Mouse (Mus musculus) liver, adult (tissue): Measurements from ENCODE around the gene Slit2.

Experiments
- GATA4 ChIP-seq: IDR thresholded peaks from 2 replicates; pipeline ENCODE4 v1.6.1; 2014; ENCODE audit warnings: mild to moderate bottlenecking, low read length; ENCODE audit not compliant: insufficient replicate concordance

Gene Slit2

DNA sequence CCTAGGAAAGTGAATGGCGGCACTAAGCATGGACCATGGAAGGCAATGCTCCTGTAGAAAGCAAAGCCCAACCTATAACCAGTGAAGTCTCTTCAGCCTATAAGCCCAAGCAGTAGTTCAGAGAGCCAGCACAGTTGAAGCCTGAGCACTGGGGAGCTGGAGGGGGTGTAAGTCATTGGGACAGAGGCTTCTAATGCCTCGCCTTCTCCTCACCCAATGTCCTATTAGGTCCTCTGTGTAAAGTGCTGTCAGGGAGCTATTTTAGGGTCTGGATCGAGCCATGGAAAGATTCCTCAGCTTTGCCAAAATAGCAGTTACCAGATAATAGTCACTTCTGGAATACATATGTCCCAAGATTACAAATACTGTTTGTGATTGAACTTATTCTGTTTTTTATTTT, 318.2 kb downstream of the Slit2 start:
- TF ChIP-seq GATA4: no peak

DNA sequence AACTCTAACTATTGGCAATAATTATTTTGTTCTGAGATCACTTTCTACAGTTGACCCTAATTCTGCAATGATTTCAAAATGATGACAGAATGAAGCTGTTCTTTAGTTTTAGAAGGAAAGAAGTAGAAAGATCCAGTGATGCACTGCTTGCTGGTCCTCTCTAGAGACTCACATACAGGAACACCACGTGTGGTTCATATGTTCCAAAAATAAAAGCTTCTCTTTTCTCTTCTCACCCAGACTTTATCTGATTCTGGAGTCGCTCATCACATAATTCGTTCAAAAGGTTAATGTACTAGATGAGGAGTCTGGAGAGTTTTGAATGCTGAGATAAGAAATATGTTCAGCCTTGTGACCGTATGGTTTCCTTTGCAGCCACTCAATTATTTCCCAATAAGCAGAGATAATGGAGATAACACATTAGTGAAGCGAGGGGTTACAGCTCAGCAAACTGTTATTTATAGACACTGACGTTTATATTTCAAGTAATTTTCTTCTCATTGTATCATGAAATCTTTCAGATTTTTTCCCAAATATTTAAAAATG, 332.2 kb downstream of the Slit2 start:
- no peak for TF ChIP-seq GATA4

DNA sequence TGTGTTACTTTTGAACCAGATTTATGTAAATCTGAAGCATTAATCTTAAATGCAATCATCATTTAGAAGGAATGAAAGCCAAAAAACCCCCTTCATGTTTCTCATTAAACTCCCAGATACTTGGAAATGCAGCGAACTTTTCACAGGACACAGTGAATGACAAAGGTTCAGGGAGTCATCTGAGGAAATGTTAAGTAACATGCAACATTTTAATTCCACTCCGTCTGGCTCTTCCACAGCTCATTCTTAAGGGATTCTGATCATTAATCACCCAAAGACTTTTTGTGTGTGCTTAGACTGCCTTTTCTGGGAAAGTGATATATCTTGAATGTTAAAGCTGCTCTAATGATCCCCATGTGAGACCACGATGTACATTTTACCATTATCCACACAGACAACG, 337.7 kb downstream of the Slit2 start:
- TF ChIP-seq GATA4: no peak

DNA sequence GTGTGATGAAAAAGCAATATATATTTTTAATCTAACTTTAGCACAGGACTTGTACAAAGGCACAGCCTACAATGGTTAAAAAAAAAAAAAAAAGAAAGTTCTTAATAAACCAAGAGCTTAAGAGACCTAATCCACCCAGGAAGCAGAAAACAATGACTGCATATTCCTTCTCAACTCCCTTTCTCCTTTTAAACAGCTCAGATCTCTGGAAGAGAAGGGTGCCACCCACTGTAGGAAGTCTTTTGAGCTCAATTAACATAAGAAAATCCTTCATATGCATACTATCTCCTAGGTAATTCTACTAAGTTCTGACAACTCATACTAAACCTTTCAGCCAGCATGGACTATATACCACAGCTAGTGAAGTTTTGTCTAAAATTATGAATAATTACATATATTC, 343.3 kb downstream of the Slit2 start:
- TF ChIP-seq GATA4: no peak

DNA sequence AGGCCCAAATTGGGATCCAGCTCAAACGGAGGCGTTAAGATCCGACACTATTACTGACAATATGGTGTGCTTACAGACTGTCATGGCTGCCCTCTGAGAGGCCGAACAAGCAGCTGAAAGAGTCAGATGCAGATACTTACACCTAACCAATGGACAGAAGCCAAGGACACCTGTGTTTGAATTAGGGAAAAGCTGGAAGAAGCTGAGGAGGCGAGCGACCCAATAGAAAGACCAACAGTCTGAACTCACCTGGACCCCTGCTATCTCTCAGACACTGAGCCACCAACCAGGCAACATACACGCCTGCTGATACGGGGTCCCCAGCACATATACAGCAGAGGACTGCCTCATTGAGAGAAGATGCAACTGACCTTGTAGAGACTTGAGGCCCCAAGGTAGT, 344.7 kb downstream of the Slit2 start, which contains the start of gene 5730480H06Rik:
Gene 5730480H06Rik, plus strand, starts transcription at position 301 of the 400 bp plus-strand sequence.
- TF ChIP-seq GATA4: no peak

DNA sequence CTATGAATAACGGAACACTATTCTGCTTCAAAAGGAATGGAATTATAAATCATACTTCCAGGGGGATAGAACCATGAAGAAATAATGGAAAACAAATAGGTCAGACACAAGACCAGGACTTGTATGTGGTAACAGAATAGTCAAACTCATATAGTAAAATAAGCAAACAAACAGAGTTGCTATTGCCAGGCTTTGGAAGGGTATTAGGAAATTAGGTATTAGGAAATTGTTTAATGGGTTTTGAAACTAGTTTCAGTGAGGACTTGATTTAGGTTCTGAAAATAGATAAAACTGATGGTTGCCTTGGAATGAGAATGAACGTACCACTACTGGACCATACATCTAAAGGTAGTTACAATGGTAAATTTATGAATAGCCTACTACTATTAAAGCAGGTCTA, 346.8 kb downstream of the Slit2 start:
- TF ChIP-seq GATA4: no peak

DNA sequence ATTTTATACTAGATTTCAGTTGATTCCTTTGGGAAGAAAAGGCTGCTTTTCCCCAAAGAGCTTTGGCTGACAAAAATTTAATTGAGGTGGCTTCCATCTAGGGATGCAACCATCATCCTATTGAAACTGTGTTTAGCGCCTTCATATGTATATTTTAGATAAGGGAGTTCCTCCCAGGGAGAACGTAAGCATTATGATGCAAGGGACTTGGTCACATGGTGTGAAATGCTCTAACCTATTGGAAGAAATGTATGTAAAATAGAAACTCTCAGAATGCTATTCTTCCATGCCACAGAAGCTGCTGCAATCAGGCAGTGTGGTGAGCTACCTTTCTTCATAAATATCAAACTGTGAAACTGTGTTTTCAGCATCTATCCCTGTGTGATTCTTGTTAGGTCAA, 347.9 kb downstream of the Slit2 start:
- TF ChIP-seq GATA4: no peak

DNA sequence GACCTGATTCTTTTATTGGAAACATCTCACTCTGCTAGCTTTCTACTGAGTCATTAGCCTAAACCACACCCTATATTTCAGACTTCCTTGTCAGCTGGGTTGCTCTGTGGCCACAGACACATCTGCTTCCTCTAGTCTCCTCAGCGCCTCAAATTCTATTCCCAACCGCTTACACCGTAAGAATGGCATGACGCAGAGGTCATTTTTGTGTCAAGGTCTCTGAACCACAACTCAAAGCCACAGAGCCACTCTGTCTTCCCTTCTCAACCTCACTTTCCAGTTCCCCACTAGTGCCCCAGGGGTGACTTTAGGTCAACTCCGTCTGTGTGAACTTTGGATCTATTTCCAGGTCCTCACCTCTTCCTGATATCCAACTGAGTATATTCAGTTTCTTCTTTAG, 348.5 kb downstream of the Slit2 start:
- TF ChIP-seq GATA4: no peak

DNA sequence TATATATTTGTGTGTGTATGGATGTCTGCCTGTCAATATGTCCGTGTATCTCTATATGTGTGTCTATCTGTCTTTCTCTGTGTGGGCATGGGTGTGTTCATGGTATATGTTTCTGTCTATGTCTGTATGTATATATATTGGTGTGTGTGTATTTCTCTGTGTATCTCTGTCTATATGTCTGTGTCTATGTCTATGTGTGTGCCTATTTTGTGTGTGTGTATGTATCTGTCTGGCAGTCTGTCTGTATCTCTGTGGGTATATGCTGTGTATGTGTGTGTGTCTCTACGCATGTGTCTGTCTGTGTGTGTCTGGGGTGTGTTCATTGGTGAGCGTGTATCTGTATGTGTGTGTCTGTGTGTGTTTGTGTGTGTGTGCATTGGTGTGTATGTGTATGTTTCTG, 350.5 kb downstream of the Slit2 start:
- TF ChIP-seq GATA4: no peak

DNA sequence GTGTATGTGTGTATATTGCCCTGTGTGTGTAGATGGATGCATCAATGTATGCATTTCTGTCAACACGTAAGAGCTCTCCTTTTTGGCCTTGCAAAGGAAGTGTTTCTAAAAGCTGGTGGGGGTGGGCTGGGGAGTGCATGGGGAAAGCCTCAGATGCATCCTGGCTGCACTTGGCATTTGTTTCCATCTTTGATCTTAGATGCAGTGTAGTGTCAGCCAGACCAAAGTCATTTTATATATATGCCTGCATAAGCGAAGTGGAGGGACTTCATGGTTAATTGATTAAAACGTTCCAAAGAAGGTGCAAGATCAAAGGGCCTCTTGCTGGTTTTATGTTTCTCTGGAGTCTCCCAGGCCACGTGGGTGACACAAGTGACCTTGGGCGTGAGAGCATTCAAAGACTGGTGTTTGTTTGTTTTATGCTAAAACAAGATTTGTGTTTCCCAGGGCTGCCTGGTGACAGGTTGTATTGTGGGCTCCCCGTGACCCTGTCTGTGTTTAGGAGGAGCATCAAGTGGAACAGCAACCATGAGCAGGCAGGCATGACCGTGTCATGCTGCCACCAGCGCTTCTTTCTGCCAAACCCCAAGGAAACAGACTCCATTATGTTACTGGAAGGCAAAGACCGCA, 351.1 kb downstream of the Slit2 start:
- TF ChIP-seq GATA4: no peak

DNA sequence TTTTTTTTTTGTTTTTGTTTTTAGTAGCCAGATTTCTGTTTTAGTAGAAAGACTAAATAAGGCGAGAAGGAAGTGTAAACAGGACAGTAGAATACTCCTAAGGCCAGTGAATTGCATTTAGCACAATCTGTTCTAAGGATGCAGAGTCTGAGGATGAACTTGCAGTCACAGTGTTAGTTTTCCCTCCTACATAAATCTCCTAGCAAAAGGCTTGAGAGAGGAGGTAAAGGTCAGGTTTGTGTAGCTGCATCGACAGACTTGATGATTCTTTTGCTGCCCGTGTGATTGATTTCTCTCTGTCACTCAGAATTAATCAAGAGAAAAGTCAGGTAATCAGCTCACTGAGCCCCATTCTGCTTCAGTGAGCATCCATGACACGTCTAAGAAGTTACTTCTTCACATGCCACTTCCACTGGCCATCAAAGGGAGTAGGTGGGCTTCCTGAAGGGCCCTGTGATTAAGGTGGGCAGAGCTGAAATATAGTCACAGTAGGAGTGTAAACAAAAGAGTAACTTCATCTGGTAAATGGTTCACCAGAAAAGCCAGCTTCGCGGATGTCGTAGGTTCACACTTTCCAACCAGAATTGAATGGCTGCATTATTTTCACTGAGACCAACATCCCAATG, 358.0 kb downstream of the Slit2 start:
- TF ChIP-seq GATA4: no peak

DNA sequence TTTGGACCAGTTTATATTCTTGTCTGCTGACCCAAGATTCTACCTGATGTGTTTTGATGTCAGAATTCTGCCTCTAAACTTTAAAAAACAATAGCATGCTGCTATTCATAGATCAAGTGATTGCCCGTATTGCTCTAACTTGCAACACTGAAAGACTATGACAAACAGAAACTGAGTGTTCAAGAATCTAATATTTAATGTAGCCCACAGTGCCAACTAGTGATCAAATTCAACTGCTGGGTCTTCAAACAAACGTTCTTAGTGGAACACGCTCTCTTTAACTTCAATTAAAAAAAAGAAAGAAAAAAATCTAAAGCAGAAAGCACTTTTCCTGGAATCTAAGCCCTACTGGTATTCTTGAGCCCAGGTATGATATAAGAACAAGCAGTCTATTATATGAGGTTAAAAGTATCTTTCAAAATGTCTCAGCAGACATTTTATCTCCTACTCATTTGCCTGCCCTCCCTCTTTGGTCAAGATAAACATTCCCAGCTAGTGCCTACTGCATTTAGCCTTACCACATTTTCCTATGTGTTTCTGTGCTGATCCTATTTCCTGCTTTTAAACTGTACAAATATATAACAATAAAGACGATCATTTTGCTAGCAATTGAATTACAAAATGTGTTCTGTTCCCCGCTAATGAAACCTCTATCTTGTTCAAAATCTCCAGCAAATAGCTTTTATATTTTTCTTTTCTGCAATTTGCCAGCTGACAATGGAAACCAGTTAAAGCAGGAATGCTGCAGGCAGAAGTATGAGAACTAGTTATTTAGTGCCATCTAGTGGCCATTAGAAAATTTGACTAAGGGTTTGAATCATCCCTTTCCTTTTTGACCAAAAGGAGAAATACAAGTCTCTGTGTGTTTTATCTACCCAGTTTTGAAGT, 362.4 kb downstream of the Slit2 start:
- TF ChIP-seq GATA4: no peak

DNA sequence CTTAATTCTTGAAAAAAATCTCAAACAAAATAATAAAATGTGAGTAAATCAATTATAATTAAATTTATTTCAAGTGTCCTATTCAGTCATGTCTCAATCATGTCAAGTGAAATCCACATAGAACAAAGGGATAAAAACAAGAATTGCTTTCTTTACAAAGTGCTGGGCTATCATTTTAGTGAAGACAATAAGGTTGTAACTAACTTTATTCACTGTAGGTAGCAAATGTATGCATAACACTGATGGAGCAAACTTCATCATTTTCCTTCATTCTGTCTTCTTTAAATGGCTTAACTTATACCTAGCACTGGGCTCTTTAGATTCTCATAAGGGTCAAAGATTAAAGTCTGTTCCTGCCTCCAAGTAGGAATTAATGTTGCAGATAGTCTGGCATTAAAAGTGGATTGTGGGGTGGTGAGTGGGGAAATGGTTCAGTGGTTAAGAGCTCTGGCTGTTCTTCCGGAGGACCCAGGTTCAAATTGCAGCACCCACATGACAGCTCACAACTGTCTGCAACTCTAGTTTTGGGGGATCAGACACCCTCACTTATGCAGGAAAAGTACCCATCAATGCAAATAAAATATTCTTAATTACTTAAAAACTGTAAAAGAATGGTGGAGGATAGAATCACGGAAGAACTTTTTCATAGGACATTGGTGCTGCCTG, 363.2 kb downstream of the Slit2 start:
- TF ChIP-seq GATA4: no peak

DNA sequence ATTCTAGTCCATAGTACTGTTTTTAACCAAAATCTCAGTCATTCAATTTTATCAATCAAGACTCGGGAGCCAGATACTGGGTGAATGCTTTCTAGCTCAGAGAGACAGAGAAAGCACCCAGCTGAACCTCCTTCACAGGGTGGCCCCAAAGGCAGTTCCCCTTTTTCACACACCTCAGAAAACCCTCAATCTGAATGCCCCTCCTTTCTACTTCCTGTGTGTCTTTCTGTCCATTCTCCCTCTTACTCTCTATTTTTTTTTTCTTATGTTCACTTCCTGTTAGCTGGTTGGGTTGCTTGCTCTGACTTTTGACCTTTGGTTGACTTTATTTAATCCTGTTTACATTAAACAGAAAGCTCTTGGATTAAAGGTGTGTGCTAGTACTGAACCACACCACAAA, 366.4 kb downstream of the Slit2 start:
- TF ChIP-seq GATA4: no peak
